Mouse (Mus musculus): Measurements from ENCODE around the gene Nfix.

Gene Nfix

GRCm38 (mm10) chr8:84764870-84765495 lies 35.2 kb downstream of the Nfix start:
- DNase-seq = peak; percentile 37 to 52

DNA sequence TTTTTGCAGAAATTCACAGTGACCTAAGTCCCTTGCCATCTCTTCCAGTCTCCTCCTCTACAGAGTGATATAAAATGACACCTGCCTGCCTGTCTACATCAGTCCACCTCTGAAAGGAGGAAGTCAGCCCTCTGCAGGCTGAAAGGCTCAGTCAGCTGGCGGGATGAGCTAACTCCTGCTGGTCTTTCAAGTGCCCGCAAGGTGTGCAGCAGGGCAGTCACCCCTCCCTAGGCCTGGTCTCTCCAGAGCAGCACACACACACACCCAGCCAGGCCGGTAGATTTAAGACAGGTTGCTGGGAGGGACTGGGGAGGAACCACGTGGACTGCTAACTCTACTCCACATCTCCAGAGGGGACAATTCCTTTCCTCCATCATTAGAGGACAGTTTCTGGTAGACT lies 36.0 kb downstream of the Nfix start:
- DNase-seq = peak; percentile 46 to 57

GRCm38 (mm10) chr8:84760901-84761300 lies 39.2 kb downstream of the Nfix start:
- DNase-seq = no peak

DNA sequence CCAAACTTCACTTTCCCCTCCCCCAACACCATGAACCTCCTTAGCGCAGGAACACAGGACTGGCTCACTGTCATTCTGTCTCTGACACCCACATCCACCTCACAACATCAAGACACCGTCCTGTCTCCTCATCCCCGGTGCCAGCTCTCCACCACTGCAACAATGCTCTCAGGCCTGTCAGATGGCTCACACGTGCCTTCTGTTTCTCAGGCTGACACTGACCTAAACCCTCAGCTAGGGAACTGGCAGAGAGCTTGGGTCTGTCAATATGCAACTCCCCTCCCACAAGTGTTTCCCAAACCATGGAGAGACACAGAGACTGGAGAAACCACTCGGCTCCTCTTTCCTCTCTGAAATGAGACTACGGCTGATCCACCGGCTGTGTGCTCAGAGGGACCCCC lies 39.7 kb downstream of the Nfix start:
- no peak for DNase-seq

DNA sequence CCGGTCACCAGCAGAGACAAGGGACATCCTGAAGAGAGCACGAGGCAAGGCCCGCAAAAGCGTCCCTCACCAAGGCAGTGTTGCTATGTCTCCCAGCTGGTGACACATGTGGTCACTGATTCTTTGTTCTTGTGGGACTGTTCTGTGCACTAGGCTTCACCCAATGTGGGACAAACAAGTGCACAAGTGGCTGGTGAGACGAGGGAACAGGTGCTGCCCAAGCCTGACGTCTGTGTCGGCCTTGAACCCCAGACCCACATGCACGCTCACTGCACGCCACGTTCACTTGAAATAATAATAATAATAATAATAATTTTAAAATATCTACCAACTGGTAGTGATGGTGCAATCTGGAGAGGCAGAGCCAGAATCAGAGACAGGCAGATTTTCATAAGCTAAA lies 40.4 kb downstream of the Nfix start:
- no peak for DNase-seq

GRCm38 (mm10) chr8:84759126-84759525 lies 41.0 kb downstream of the Nfix start:
- DNase-seq = peak; percentile 61 to 64

- DNase-seq = no peak
Measured at GRCm38 (mm10) chr8:84758308-84758707, 41.8 kb downstream of the Nfix start.

- DNase-seq = peak; percentile 57 to 61
Measured at GRCm38 (mm10) chr8:84757501-84757900, 42.6 kb downstream of the Nfix start.

DNA sequence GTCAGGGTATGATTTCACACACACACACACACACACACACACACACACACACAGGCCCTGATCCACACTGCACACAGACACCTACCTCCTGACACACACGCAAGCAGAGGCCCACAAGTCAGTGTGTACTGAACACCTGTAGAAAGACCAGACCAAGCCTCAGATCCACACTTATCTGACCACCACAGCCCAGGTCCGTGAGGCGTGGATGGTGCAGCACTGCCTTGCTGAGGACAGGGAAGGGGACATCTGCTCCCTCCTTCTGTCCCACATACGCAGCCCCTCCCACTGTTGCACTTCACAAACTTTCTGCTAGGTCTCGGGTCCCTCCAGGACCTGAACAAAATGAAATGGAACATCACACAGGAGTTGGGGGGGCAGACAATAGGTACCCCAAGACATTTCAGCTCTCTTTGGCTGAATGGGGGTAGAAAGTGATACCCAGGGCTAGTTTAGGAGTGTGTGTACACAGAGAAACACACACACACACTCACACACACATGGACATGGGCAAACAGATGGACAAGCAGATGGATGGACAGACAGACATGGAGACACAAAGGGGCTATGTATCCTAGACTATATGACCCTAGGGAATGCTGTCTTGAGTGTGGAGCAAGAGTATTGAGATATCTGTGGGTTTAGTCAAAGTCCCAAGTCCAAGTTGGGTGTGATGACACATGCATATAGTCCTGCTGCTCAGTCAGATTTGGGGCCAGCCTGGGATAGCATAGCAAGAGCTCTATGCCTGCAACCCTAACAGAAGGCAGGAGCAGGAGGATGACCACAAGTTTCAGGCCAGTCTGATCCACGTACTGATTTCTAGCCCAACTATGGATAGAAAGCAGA lies 47.2 kb downstream of the Nfix start:
- no peak for DNase-seq

DNA sequence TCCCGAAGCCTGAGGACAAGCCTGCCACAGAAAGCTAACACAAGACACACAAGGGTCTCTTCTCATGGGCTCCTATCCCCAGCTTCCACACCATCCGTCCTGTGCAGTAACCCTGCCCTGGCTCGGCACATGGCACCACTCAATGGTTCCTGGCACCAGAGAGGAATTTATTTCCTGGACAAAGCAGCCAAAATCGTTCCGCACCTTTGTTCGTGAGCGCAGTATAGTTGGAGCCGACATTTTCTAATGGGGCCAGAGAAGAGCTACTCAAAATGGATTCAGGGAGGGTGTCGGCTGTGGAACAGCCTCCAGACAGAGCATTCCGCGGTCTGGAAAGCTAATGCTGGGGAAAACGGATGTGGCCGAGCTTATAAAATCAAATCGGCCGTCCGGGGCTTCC lies 50.6 kb downstream of the Nfix start:
- DNase-seq = peak in 1 of 2 experiments; percentile 56

- no peak for DNase-seq
Measured at GRCm38 (mm10) chr8:84745032-84745925, 54.9 kb downstream of the Nfix start.

DNA sequence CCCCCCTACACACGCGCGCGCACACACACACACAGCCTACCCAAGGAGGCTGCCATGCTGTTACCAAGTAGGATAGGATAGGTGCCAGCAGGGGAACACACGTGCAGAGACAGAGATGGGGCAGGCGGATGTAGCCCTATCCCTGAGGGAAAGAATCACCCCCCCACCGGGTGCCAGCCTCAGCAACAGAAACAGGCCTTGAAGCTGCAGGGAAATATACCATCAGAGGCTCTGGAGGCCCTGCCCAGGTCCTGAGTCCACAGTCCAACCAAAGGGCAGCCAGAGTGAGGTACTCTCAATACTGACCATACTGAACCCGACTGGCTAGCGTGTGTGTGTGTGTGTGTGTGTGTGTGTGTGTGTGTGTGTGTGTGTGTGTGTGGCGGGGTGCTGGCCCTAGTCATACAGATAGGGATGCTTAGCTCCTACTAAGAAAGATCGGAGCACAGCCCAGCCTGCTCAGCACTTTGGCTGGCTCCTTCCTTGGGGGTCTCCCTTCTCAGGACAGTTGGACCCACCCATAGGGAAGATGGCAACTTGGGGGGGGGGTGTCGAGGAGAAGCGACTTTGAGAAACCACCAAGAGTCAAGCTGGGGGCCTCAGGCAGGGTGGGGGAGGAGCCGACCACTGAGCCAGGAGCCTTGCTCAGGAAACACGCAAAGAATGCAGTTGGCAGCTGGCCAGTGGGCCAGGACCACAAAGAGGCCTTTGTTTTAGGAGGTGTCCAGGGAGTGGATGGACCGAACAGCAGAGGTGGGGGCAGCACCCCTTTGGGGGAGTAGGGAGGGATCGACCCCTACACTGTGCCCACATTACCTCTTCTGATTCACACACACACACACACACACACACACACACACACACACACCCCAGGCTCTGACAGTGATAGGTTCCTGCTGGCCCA lies 56.4 kb downstream of the Nfix start:
- peak in 1 of 2 experiments; percentile 57 for DNase-seq

DNA sequence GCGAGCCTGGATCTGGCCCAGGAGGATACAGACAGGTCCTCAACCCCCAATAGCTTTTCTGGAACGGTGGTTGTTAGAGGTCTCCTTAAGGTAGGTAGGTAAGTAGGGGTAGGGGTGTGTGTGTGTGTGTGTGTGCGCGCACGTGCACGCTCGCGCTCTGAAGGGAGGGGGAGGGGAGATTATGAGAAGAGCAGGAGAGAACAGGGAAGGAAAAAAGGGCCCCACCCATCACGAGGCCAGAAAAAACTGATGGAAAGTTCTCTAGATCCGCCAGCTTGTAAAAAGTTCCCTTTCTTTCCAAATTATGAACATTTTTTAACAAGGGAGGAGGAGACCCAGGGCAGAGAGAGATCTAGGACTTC lies 57.1 kb downstream of the Nfix start:
- no peak for DNase-seq

GRCm38 (mm10) chr8:84742171-84743053 lies 57.7 kb downstream of the Nfix start:
- DNase-seq = no peak

DNA sequence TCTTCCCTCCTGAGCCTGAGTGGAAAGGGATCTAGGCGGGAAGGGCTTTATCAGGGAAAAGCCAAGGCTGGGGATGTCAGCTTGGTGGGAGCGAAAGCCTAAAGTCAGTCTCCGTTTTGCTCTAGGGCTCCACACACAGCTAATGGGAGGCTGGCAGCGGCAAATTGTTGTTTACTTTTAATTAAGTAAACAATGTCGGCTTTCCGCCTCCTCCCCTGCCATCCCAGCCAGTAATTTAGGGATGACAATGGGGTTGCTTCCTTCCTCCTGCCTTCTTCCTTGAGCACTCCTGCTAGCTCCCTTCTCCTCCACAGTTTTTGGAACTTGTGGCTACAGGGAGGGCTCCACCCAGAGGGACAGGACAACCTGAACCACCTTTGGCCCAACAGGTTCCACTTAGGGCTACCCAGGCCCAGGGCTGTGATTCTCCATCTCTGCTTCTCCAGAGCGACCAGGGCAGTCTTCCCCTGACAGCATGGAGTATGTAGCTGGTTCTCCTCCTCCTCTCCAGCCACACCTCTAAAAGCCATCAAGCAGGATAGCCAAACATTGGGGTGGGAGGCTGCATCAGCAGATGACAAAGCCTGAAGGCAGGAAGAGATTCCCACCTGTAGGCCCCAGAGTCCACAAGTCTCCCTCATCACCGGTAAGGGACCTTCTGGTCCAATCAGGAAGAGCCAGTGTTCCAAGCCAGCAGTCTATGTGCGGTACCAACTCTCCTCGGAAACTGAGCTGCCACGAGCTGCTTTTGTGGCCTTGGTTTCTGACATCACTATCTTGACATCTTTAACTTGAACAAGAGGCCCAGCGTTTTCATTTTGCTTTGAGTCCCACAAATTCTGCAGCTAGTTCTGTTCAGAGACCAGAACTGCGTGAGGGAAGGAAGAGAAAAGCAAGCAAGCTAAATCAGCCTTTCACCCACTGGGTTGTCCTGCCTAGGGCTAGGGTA lies 59.0 kb downstream of the Nfix start:
- DNase-seq = no peak

- no peak for DNase-seq
Measured at GRCm38 (mm10) chr8:84739401-84739742, 60.8 kb downstream of the Nfix start.

DNA sequence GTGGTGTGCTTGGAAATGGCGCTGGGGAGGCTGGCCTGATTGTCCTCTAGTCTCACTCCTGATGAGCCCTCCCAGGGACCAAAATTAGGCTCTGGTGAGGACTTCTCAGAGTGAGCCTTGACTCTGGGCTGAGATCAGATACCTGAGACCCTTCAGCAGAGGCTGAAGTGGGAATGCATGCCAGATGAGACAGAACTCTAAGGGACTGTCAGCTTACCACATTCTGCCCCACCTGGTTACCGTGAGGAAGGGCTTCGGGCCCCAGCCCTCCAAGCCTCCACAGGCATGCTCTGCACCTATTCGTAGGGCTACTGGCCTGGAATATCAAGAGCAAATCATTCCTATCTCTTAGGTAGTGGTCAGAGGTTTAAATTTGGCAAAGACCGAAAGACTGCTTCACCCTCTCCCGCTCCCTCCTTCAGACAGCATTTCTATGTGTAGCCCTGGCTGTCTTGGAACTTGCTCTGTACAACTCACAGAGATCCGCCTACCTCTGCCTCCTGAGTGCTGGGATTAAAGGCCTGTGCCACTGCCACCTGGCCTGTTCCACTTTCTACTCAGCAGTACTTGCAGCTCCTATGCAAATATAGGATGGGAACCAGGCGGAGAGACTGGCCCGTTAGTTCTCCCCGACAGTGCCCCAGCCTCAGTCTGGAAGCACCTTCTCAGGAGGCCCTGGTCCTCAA lies 61.3 kb downstream of the Nfix start:
- peak in 1 of 2 experiments; percentile 46 for DNase-seq

- no peak for DNase-seq
Measured at GRCm38 (mm10) chr8:84738266-84738665, 61.9 kb downstream of the Nfix start.

- peak; percentile 83 to 86 for DNase-seq
Measured at GRCm38 (mm10) chr8:84737608-84738007, 62.5 kb downstream of the Nfix start.

Data from cerebellum, postnatal 36 days (tissue).